Mouse (Mus musculus): ENCODE data around the gene Tmem9. TPM values are rescaled to one million over a fixed set of nuclear protein-coding genes. Genes with fewer than 3 reads are reported as not detected.
A peak's percentile ranks its signal among the peaks of the same experiment; 100 is the strongest.

Tmem9 gene
- polyA plus RNA-seq (2015; fragmentation: Nextera tagmentation; extraction: Ambion mirVana) = 176 and 178 TPM in 2 replicates

DNA sequence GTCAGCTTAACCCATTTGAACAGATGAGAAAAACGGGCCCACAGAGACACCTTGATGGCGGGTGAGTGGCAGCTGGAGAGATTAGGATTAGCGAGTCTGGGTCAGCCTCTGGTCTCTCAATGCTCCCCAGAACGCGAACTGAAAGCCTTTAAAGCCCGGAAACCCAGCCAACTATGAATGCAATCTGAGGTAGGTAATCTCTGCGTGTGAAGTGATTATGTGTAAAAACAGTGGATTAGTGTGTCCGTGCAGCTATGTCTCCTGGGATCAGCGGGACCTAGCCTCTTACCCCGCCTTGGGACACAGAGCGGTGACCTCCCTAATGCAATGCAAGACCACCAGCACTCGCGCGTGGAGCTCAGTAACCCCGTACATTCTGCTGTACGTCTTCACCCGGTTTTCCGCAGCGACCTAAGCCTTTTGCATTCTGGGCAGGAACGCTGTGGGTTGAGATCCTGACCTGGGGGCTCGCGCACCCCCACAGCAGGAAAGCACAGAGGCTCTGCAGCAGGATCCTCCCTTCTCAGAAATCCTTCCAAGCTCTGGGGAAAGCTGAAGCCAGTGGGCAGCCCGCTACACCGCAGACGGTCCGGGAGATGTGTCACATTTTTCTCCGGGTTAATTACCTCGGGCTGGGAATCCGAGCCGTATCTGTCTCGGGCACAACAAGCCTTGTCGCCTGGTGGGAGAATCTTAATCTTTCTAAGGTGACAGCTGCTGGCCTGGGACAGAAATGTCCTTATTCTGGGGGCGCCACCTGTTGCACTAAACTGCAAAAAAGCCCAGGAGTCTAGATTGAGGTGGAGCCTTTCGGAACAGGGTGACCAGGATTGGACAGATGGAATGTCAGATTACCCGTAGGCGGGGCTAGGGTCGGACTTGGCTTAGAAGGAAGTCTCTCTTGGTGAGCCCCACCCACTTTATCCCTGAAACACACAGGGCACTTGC, at the start of gene Tmem9:
Gene Tmem9 (plus strand): TSS at position 940 of the 948 bp plus-strand sequence.
- Histone ChIP-seq H3K36me3 (no peaks in the 10 kb centered on the region), H3K4me3 (peak within 1 kb of the TSS; percentile 41), H3K9me3 (no peaks in the 10 kb centered on the region), H3K27me3 (peaks cover 10% of the 10 kb centered on the region; the same call in 1 of the 2 replicates), H3K4me1 (peaks cover 10% of the 10 kb centered on the region; the same call in 1 of the 2 replicates), H3K9ac (peak within 1 kb of the TSS; percentile 14; the same call in 1 of the 2 replicates), H3K27ac (no peak within 1 kb of the TSS), H3K4me2 (peak within 1 kb of the TSS; percentile 61)
- peak; percentile 78; the same call in 1 of the 2 replicates for ATAC-seq (ENCODE audit: insufficient number of reproducible peaks, low FRiP score, low TSS enrichment, low read depth)
- 4% methylated on average over 37 of the region's 37 CpGs for WGBS

DNA sequence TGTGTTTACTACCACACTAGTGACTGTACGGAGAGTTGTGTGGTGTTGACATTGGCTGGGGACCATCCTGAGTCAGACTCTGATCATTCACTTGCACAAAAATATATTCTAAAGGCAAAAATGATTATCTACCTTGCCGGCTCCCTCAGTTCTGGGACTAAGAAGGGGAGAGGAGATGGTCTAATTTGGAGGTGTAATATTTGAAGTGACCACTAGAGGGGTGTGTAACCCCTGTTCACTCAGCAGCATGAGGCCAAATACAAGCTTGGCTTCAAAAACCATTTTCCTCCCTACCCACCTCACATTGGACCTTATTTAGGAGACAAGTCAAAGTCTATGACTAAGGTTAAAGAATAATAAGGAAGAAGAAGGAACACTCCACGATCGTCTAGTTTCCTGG, 49.5 kb upstream of the Tmem9 start:
- Histone ChIP-seq H3K4me3 (no peak overlapping the region), H3K27me3 (0 out of 2 replicates have a peak, but pooled peaks cover 13% of the 10 kb centered on the region), H3K4me1 (no peaks in the 10 kb centered on the region), H3K4me2 (no peak overlapping the region), H3K9ac (no peak overlapping the region), H3K9me3 (no peaks in the 10 kb centered on the region), H3K27ac (no peak overlapping the region), H3K36me3 (no peaks in the 10 kb centered on the region)
- ATAC-seq (ENCODE audit: insufficient number of reproducible peaks, low FRiP score, low TSS enrichment, low read depth) = no peak
- 50% methylated on average over 4 of the region's 4 CpGs for WGBS

- no peak for ATAC-seq (ENCODE audit: insufficient number of reproducible peaks, low FRiP score, low TSS enrichment, low read depth)
- Histone ChIP-seq H3K36me3 (no peaks in the 10 kb centered on the region), H3K27ac (no peak overlapping the region), H3K9ac (no peak overlapping the region), H3K9me3 (no peaks in the 10 kb centered on the region), H3K4me1 (no peaks in the 10 kb centered on the region), H3K27me3 (no peaks in the 10 kb centered on the region), H3K4me3 (no peak overlapping the region), H3K4me2 (no peak overlapping the region)
- WGBS = 67% methylated on average over 5 of the region's 5 CpGs
These were observed 44.8 kb upstream of the Tmem9 start for GRCm38 (mm10) chr1:135963177-135963576.

- Histone ChIP-seq H3K36me3 (no peaks in the 10 kb centered on the region), H3K9me3 (no peaks in the 10 kb centered on the region), H3K4me1 (no peaks in the 10 kb centered on the region), H3K27ac (no peak overlapping the region), H3K4me3 (no peak overlapping the region), H3K27me3 (no peaks in the 10 kb centered on the region), H3K9ac (no peak overlapping the region), H3K4me2 (no peak overlapping the region)
- WGBS = 68% methylated on average over 11 of the region's 11 CpGs
- no peak for ATAC-seq (ENCODE audit: insufficient number of reproducible peaks, low FRiP score, low TSS enrichment, low read depth)
These were observed 43.4 kb upstream of the Tmem9 start for GRCm38 (mm10) chr1:135964561-135964960.

DNA sequence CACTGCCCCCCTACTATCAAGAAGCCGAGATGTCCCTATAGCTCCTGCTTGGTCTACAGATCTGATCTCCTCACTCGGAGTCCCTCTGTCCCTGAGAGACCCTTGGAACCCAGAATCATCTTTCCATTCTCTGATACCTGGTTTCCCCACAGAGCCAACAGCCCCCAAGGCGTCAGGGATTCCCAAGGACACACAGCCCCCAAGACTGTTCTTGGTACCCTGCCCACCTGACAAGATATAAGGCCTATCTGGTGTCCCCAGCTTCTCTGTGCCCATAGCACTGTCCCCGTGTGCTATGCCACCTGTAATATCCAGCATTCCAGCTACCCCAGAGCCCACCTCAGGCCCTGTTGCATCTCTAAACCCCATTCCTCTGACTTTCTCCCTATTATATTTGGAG, 40.2 kb upstream of the Tmem9 start:
- WGBS = 72% methylated on average over 4 of the region's 4 CpGs
- Histone ChIP-seq H3K9ac (no peak overlapping the region), H3K4me3 (no peak overlapping the region), H3K27me3 (no peaks in the 10 kb centered on the region), H3K27ac (no peak overlapping the region), H3K4me1 (no peaks in the 10 kb centered on the region), H3K9me3 (no peaks in the 10 kb centered on the region), H3K4me2 (no peak overlapping the region), H3K36me3 (no peaks in the 10 kb centered on the region)
- ATAC-seq (ENCODE audit: insufficient number of reproducible peaks, low FRiP score, low TSS enrichment, low read depth) = no peak

DNA sequence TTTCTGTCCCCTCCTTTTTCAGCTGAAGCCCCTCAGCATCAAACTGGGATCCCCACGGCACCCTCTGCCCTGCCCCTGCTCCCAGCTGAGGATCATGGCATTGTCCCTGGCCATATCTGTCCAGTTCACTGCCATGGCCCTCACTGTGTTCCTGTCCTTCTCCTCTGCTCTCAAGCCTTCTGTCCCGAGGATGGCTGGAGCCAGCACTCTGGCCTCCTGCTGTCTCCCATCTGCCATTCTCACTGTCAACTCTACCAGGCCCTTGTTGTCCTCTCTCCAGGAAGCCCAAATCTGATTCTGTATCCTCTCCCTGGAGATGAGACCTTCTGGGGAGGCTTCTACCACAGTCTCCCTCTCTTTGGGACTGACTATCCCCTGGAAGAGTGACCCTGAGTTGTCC, 37.5 kb upstream of the Tmem9 start:
- H3K9ac ChIP-seq = no peak overlapping the region
- H3K27ac ChIP-seq = no peak overlapping the region
- no peak overlapping the region for H3K4me3 ChIP-seq
- H3K36me3 ChIP-seq = no peaks in the 10 kb centered on the region
- 56% methylated on average over 2 of the region's 2 CpGs for WGBS
- no peaks in the 10 kb centered on the region for H3K9me3 ChIP-seq
- no peak overlapping the region for H3K4me2 ChIP-seq
- no peak for ATAC-seq (ENCODE audit: insufficient number of reproducible peaks, low FRiP score, low TSS enrichment, low read depth)
- no peaks in the 10 kb centered on the region for H3K4me1 ChIP-seq
- no peaks in the 10 kb centered on the region for H3K27me3 ChIP-seq

- ATAC-seq (ENCODE audit: insufficient number of reproducible peaks, low FRiP score, low TSS enrichment, low read depth) = no peak
- H3K9ac ChIP-seq = no peak overlapping the region
- no peak overlapping the region for H3K4me2 ChIP-seq
- H3K36me3 ChIP-seq = no peaks in the 10 kb centered on the region
- H3K27ac ChIP-seq = no peak overlapping the region
- 87% methylated on average over 3 of the region's 3 CpGs for WGBS
- no peaks in the 10 kb centered on the region for H3K9me3 ChIP-seq
- no peaks in the 10 kb centered on the region for H3K27me3 ChIP-seq
- H3K4me1 ChIP-seq = no peaks in the 10 kb centered on the region
- H3K4me3 ChIP-seq = no peak overlapping the region
These were observed 35.4 kb upstream of the Tmem9 start for GRCm38 (mm10) chr1:135972576-135972975.

- H3K4me3 ChIP-seq = no peak overlapping the region
- no peak overlapping the region for H3K27ac ChIP-seq
- no peak overlapping the region for H3K9ac ChIP-seq
- ATAC-seq (ENCODE audit: insufficient number of reproducible peaks, low FRiP score, low TSS enrichment, low read depth) = no peak
- H3K4me1 ChIP-seq = no peaks in the 10 kb centered on the region
- H3K36me3 ChIP-seq = no peaks in the 10 kb centered on the region
- no peaks in the 10 kb centered on the region for H3K27me3 ChIP-seq
- no peak overlapping the region for H3K4me2 ChIP-seq
- 19% methylated on average over 5 of the region's 5 CpGs for WGBS
- no peaks in the 10 kb centered on the region for H3K9me3 ChIP-seq
These were observed 23.8 kb upstream of the Tmem9 start for GRCm38 (mm10) chr1:135984105-135984504.

DNA sequence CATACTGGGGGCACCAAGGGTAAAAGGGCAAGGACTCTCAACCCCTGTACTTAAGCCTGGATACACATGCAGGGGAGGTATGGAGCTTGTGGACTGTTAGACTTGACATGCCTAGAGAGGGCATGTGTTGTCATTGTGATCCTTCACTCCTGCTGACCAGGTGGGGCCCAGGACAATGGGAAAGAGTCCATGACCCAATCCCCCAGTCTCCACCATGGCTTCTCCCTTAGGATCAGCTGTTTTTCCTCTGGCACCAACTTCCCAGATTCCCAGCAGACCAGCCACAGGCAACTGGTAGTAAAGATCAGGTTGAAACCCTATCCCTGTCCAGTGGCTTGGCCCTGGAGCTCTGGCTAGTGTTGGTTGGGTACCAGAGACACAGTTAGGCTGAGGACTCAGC, 18.1 kb upstream of the Tmem9 start:
- Histone ChIP-seq H3K27me3 (no peaks in the 10 kb centered on the region), H3K9me3 (no peaks in the 10 kb centered on the region), H3K9ac (no peak overlapping the region), H3K4me1 (no peaks in the 10 kb centered on the region), H3K27ac (no peak overlapping the region), H3K36me3 (no peaks in the 10 kb centered on the region), H3K4me3 (no peak overlapping the region), H3K4me2 (no peak overlapping the region)
- ATAC-seq (ENCODE audit: insufficient number of reproducible peaks, low FRiP score, low TSS enrichment, low read depth) = no peak

DNA sequence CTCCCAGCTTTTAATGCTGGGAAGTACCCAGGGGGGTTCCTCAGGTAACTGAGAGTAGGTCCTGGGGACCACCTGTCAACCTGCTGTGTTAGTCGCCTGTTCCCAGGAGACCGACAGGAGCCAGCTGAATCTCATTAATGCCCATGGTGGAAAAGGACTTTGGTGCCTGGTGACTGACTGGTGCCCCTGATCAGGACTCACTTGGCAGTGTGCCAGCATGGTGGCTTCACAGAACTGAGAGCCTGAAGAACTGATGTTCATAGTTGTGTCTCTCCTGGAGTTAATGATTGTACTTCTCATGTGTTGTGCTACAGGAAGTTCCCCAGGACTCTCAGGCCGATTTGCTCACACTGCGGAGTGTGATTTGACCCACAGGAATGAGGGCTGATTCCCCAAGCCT, 14.5 kb upstream of the Tmem9 start:
- H3K27me3 ChIP-seq = peaks cover 4% of the 10 kb centered on the region; the same call in 1 of the 2 replicates
- ATAC-seq (ENCODE audit: insufficient number of reproducible peaks, low FRiP score, low TSS enrichment, low read depth) = peak; percentile 9; the same call in 1 of the 2 replicates
- no peaks in the 10 kb centered on the region for H3K4me1 ChIP-seq
- no peak overlapping the region for H3K4me3 ChIP-seq
- no peak overlapping the region for H3K9ac ChIP-seq
- H3K9me3 ChIP-seq = no peaks in the 10 kb centered on the region
- WGBS = 60% methylated on average over 4 of the region's 4 CpGs
- H3K4me2 ChIP-seq = no peak overlapping the region
- H3K27ac ChIP-seq = no peak overlapping the region
- H3K36me3 ChIP-seq = no peaks in the 10 kb centered on the region

- 70% methylated on average over 7 of the region's 7 CpGs for WGBS
- Histone ChIP-seq H3K9ac (no peak overlapping the region), H3K4me3 (no peak overlapping the region), H3K4me2 (no peak overlapping the region), H3K27me3 (peaks cover 4% of the 10 kb centered on the region; the same call in 1 of the 2 replicates), H3K36me3 (no peaks in the 10 kb centered on the region), H3K9me3 (no peaks in the 10 kb centered on the region), H3K27ac (no peak overlapping the region), H3K4me1 (no peaks in the 10 kb centered on the region)
- ATAC-seq (ENCODE audit: insufficient number of reproducible peaks, low FRiP score, low TSS enrichment, low read depth) = no peak
These were observed 10.4 kb upstream of the Tmem9 start for GRCm38 (mm10) chr1:135997537-135997936.

DNA sequence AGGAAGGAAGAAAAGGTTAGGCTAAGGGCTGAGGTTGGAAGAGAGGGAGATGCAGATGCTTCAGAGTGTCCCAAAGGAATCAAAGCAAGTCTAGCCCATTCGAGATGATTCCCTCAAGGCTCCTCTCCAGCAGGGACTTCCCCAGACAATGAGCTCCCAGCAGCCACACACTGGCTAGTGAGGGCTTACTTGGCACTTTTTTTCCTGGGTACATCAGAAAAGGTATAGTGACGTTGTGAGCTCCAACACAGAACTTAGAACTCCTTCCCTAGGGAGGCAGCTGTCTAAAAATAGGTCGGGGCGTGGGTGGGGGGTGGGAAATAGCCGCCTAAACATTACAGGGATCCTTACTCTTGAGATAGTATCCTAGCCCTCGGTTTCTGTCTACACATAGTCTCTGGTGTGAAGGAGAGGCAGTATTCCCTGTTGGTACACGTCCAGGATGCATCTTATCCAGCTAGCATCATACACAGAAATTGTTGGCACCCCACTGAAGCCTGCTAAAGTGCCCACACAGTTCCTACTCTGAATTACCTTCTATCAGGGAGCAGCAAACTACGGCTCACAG, 8.1 kb upstream of the Tmem9 start:
- Histone ChIP-seq H3K27ac (no peak overlapping the region), H3K4me1 (no peaks in the 10 kb centered on the region), H3K4me2 (no peak overlapping the region), H3K4me3 (no peak overlapping the region), H3K9ac (no peak overlapping the region), H3K9me3 (no peaks in the 10 kb centered on the region), H3K27me3 (peaks cover 4% of the 10 kb centered on the region; the same call in 1 of the 2 replicates), H3K36me3 (no peaks in the 10 kb centered on the region)
- 56% methylated on average over 8 of the region's 8 CpGs for WGBS
- no peak for ATAC-seq (ENCODE audit: insufficient number of reproducible peaks, low FRiP score, low TSS enrichment, low read depth)

All from limb, embryonic 15.5 days (tissue).